Mouse (Mus musculus) hindbrain, embryonic 13.5 days (tissue): Measurements from ENCODE around the gene Arih2. TPM values are rescaled to one million over a fixed set of nuclear protein-coding genes. Genes with fewer than 3 reads are reported as not detected.
"Not testable (repeated sequence)": the region's sequence is repeated elsewhere in the genome, so short reads cannot be mapped to it uniquely, and the experiment has no call there.

Experiments used
- ATAC-seq: fragments of 200-750 bp; cut with Nextera tagmentation; 2 replicates; pipeline ENCODE4 v1.8.0; 2017; ENCODE audit warnings: moderate TSS enrichment; ENCODE audit not compliant: low FRiP score
- H3K27ac ChIP-seq: fragments of 300-500 bp; sonication (generic); 2 replicates; pipeline ENCODE4 v1.5.1; 2015; ENCODE audit warnings: inconsistent platforms, mild to moderate bottlenecking, moderate library complexity
- H3K27me3 ChIP-seq: fragments of 300-500 bp; sonication (generic); 2 replicates; pipeline ENCODE4 v1.6.1; 2015; ENCODE audit warnings: mild to moderate bottlenecking, inconsistent platforms
- H3K36me3 ChIP-seq: fragments of 300-500 bp; sonication (generic); 2 replicates; pipeline ENCODE4 v1.6.1; 2015; ENCODE audit warnings: mild to moderate bottlenecking, inconsistent platforms
- H3K4me1 ChIP-seq: fragments of 300-500 bp; sonication (generic); replicated peaks from 2 replicates; pipeline ENCODE4 v1.6.1; 2015; ENCODE audit warnings: inconsistent platforms
- H3K4me2 ChIP-seq: fragments of 300-500 bp; sonication (generic); 2 replicates; pipeline ENCODE4 v1.6.1; 2015; ENCODE audit warnings: inconsistent platforms, mild to moderate bottlenecking, moderate library complexity
- H3K4me3 ChIP-seq: fragments of 300-500 bp; sonication (generic); 2 replicates; pipeline ENCODE4 v1.5.1; 2015; ENCODE audit warnings: mild to moderate bottlenecking, inconsistent platforms
- H3K9ac ChIP-seq: fragments of 300-500 bp; sonication (generic); 2 replicates; pipeline ENCODE4 v1.6.1; 2015; ENCODE audit warnings: mild to moderate bottlenecking, inconsistent platforms
- H3K9me3 ChIP-seq: fragments of 300-500 bp; sonication (generic); 2 replicates; pipeline ENCODE4 v1.6.1; 2016; ENCODE audit warnings: inconsistent platforms
- WGBS: fragments of 180-500 bp; shearing (Covaris S2); methylation state at CpG from one replicate; pipeline ENCODE4 v1.1.7; 2015; 5-methylcytosine and 5-hydroxymethylcytosine counted together
- polyA plus RNA-seq: library from polyadenylated mRNA; unstranded; fragments of >200 nt; fragmentation: Nextera tagmentation; extraction: Ambion mirVana; gene quantifications from 2 replicates; pipeline ENCODE4 v1.2.1, GENCODE M21; 2015

The Arih2 gene
- polyA plus RNA-seq, 1 experiment from 2014 or later: 47.3 TPM

- Histone ChIP-seq H3K4me1 (no peaks in the 10 kb centered on the region), H3K9ac (no peak overlapping the region), H3K36me3 (peaks cover 28% of the 10 kb centered on the region; the same call in 1 of the 2 replicates), H3K4me3 (no peak overlapping the region), H3K9me3 (no peaks in the 10 kb centered on the region), H3K4me2 (no peak overlapping the region), H3K27me3 (no peaks in the 10 kb centered on the region), H3K27ac (no peak overlapping the region)
- no peak for ATAC-seq
- 87% methylated on average over 2 of the region's 2 CpGs for WGBS
Measured at GRCm38 (mm10) chr9:108639825-108640224, 9.4 kb downstream of the Arih2 start.

GRCm38 (mm10) chr9:108635415-108635814 is 13.8 kb downstream of the Arih2 start:
- Histone ChIP-seq H3K4me1 (no peaks in the 10 kb centered on the region), H3K36me3 (0 out of 2 replicates have a peak, but pooled peaks cover 3% of the 10 kb centered on the region), H3K4me3 (no peak overlapping the region), H3K4me2 (no peak overlapping the region), H3K9ac (no peak overlapping the region), H3K9me3 (no peaks in the 10 kb centered on the region), H3K27me3 (no peaks in the 10 kb centered on the region), H3K27ac (no peak overlapping the region)
- ATAC-seq: no peak
- 82% methylated on average over 2 of the region's 2 CpGs for WGBS

- Histone ChIP-seq H3K27ac (no peak overlapping the region), H3K4me2 (no peak overlapping the region), H3K4me1 (no peaks in the 10 kb centered on the region), H3K36me3 (peaks cover 5% of the 10 kb centered on the region; the same call in 1 of the 2 replicates), H3K27me3 (no peaks in the 10 kb centered on the region), H3K9ac (no peak overlapping the region), H3K4me3 (no peak overlapping the region), H3K9me3 (no peaks in the 10 kb centered on the region)
- 86% methylated on average over 2 of the region's 2 CpGs for whole genome bisulfite sequencing
- no peak for ATAC-seq
Measured at GRCm38 (mm10) chr9:108633846-108634245, 15.3 kb downstream of the Arih2 start.

- H3K36me3 ChIP-seq: peaks cover 11% of the 10 kb centered on the region
- no peak overlapping the region for H3K9ac ChIP-seq
- 94% methylated on average over 5 of the region's 5 CpGs for WGBS
- no peaks in the 10 kb centered on the region for H3K4me1 ChIP-seq
- no peak overlapping the region for H3K4me3 ChIP-seq
- H3K27ac ChIP-seq: no peak overlapping the region
- no peaks in the 10 kb centered on the region for H3K9me3 ChIP-seq
- no peak for ATAC-seq
- H3K27me3 ChIP-seq: no peaks in the 10 kb centered on the region
- no peak overlapping the region for H3K4me2 ChIP-seq
Measured at GRCm38 (mm10) chr9:108632375-108632774, 16.8 kb downstream of the Arih2 start.

GRCm38 (mm10) chr9:108631631-108632256 is 17.4 kb downstream of the Arih2 start:
- Histone ChIP-seq H3K4me3 (no peak overlapping the region), H3K4me1 (no peaks in the 10 kb centered on the region), H3K36me3 (peaks cover 11% of the 10 kb centered on the region), H3K9ac (no peak overlapping the region), H3K9me3 (no peaks in the 10 kb centered on the region), H3K27me3 (no peaks in the 10 kb centered on the region), H3K27ac (no peak overlapping the region), H3K4me2 (no peak overlapping the region)
- 94% methylated on average over 5 of the region's 5 CpGs for WGBS
- ATAC-seq: no peak

- H3K36me3 ChIP-seq: peaks cover 14% of the 10 kb centered on the region
- no peak overlapping the region for H3K4me3 ChIP-seq
- WGBS: 93% methylated on average over 1 of the region's 1 CpGs
- no peak for ATAC-seq
- H3K27ac ChIP-seq: no peak overlapping the region
- no peaks in the 10 kb centered on the region for H3K27me3 ChIP-seq
- H3K4me1 ChIP-seq: no peaks in the 10 kb centered on the region
- no peak overlapping the region for H3K4me2 ChIP-seq
- H3K9me3 ChIP-seq: no peaks in the 10 kb centered on the region
- no peak overlapping the region for H3K9ac ChIP-seq
Measured at GRCm38 (mm10) chr9:108630683-108631082, 18.5 kb downstream of the Arih2 start.

- no peaks in the 10 kb centered on the region for H3K9me3 ChIP-seq
- H3K4me3 ChIP-seq: no peak overlapping the region
- no peak overlapping the region for H3K9ac ChIP-seq
- no peaks in the 10 kb centered on the region for H3K27me3 ChIP-seq
- no peak for ATAC-seq
- 85% methylated on average over 4 of the region's 4 CpGs for WGBS
- H3K27ac ChIP-seq: no peak overlapping the region
- H3K4me2 ChIP-seq: no peak overlapping the region
- H3K4me1 ChIP-seq: no peaks in the 10 kb centered on the region
- H3K36me3 ChIP-seq: peaks cover 20% of the 10 kb centered on the region
Measured at GRCm38 (mm10) chr9:108628141-108628540, 21.0 kb downstream of the Arih2 start.

GRCm38 (mm10) chr9:108626498-108626897 is 22.7 kb downstream of the Arih2 start:
- Histone ChIP-seq H3K9me3 (no peaks in the 10 kb centered on the region), H3K4me1 (no peaks in the 10 kb centered on the region), H3K4me2 (no peak overlapping the region), H3K4me3 (no peak overlapping the region), H3K9ac (no peak overlapping the region), H3K27me3 (no peaks in the 10 kb centered on the region), H3K27ac (no peak overlapping the region), H3K36me3 (peaks cover 22% of the 10 kb centered on the region)
- no peak for ATAC-seq
- 78% methylated on average over 2 of the region's 2 CpGs for WGBS

- no peaks in the 10 kb centered on the region for H3K9me3 ChIP-seq
- 85% methylated on average over 1 of the region's 1 CpGs for WGBS
- H3K4me3 ChIP-seq: no peak overlapping the region
- no peak for ATAC-seq
- H3K9ac ChIP-seq: no peak overlapping the region
- no peaks in the 10 kb centered on the region for H3K4me1 ChIP-seq
- H3K36me3 ChIP-seq: peaks cover 74% of the 10 kb centered on the region
- H3K4me2 ChIP-seq: no peak overlapping the region
- no peak overlapping the region for H3K27ac ChIP-seq
- H3K27me3 ChIP-seq: no peaks in the 10 kb centered on the region
Measured at GRCm38 (mm10) chr9:108617301-108617700, 31.9 kb downstream of the Arih2 start.

- H3K27me3 ChIP-seq: no peaks in the 10 kb centered on the region
- no peak overlapping the region for H3K4me2 ChIP-seq
- H3K4me3 ChIP-seq: no peak overlapping the region
- peaks cover 92% of the 10 kb centered on the region for H3K36me3 ChIP-seq
- 95% methylated on average over 10 of the region's 10 CpGs for WGBS
- no peak overlapping the region for H3K27ac ChIP-seq
- ATAC-seq: no peak
- no peak overlapping the region for H3K9ac ChIP-seq
- H3K4me1 ChIP-seq: no peaks in the 10 kb centered on the region
- no peaks in the 10 kb centered on the region for H3K9me3 ChIP-seq
Measured at GRCm38 (mm10) chr9:108611488-108611887, 37.7 kb downstream of the Arih2 start.

GRCm38 (mm10) chr9:108608889-108609288 is 40.3 kb downstream of the Arih2 start:
- over 99% methylated on average over 4 of the region's 4 CpGs for WGBS
- Histone ChIP-seq H3K9me3 (no peaks in the 10 kb centered on the region), H3K36me3 (peaks cover 98% of the 10 kb centered on the region), H3K4me2 (no peak overlapping the region), H3K27ac (no peak overlapping the region), H3K9ac (no peak overlapping the region), H3K27me3 (no peaks in the 10 kb centered on the region), H3K4me1 (no peaks in the 10 kb centered on the region), H3K4me3 (no peak overlapping the region)
- no peak for ATAC-seq

GRCm38 (mm10) chr9:108607929-108608328 is 41.3 kb downstream of the Arih2 start:
- not testable (repeated sequence) for H3K27me3 ChIP-seq, H3K9me3 ChIP-seq, ATAC-seq, H3K4me2 ChIP-seq, H3K9ac ChIP-seq, H3K27ac ChIP-seq, H3K4me3 ChIP-seq, H3K4me1 ChIP-seq
- peaks cover 98% of the 10 kb centered on the region for H3K36me3 ChIP-seq
- WGBS: 92% methylated on average over 5 of the region's 5 CpGs

GRCm38 (mm10) chr9:108601986-108602385 is 47.2 kb downstream of the Arih2 start:
- Histone ChIP-seq H3K4me2 (no peak overlapping the region), H3K4me3 (no peak overlapping the region), H3K36me3 (peaks cover 50% of the 10 kb centered on the region), H3K9ac (no peak overlapping the region), H3K27ac (no peak overlapping the region), H3K4me1 (peaks cover 1% of the 10 kb centered on the region), H3K27me3 (no peaks in the 10 kb centered on the region), H3K9me3 (no peaks in the 10 kb centered on the region)
- no peak for ATAC-seq
- 83% methylated on average over 4 of the region's 4 CpGs for WGBS
